8 mouse cellular contexts compared by ENCODE assay signal in genomic region chr12:111434164-111434744, GRCm38 (mm10). TPM values are rescaled to one million over a fixed set of nuclear protein-coding genes. Genes with fewer than 3 reads are reported as not detected.
DNase-seq lines count a peak whose midpoint lies in the region; ATAC-seq and TF ChIP-seq lines count a peak whose summit lies in the region.

No protein-coding gene starts in this region.

- no peaks in the 10 kb centered on the region for H3K9me3 ChIP-seq in heart, embryonic 11.5 days (replicated peaks; ENCODE audit: control insufficient read depth, low read length)

- H3K27me3 ChIP-seq in heart, embryonic 11.5 days (ENCODE audit: control insufficient read depth, insufficient read depth, low read length): peaks cover 38% of the 10 kb centered on the region
- peaks cover 3% of the 10 kb centered on the region; the same call in 1 of the 2 replicates for H3K27me3 ChIP-seq in spleen, adult 2 months (ENCODE audit: control insufficient read depth, insufficient read depth, low read length)

- H3K36me3 ChIP-seq in heart, embryonic 11.5 days (ENCODE audit: control insufficient read depth, insufficient read depth, low read length): no peaks in the 10 kb centered on the region
- H3K36me3 ChIP-seq in spleen, adult 2 months (ENCODE audit: control insufficient read depth, insufficient read depth, low read length): no peaks in the 10 kb centered on the region

- H3K9ac ChIP-seq in heart, embryonic 11.5 days (ENCODE audit: low read depth, low read length): 0 out of 2 replicates have a peak overlapping the region, but pooled peaks have one; percentile 34

- H3K4me3 ChIP-seq in heart, embryonic 11.5 days (ENCODE audit: low read depth, low read length): no peak overlapping the region
- no peak overlapping the region for H3K4me3 ChIP-seq in spleen, adult 2 months (ENCODE audit: extremely low read depth, insufficient read depth, insufficient read length)

- intact Hi-C loops in heart, postnatal 36 days (cut with DNase I): no loop called here

- no peak for DNase-seq in heart, postnatal 36 days
- no peak for DNase-seq in spleen, adult 2 months (ENCODE audit: low read depth in 1 of 2, low spot score in 2 of 2)
- DNase-seq in spleen, postnatal 36 days (ENCODE audit: low spot score in 2 of 2): no peak
- DNase-seq in kidney, postnatal 10 days: peak; percentile 58
- DNase-seq in adrenal gland, postnatal 10 days: no peak
- DNase-seq in layer of hippocampus, adult 9-11 months: no peak
- no peak for DNase-seq in spleen, adult 12 weeks (ENCODE audit: low spot score)

- no peak for ATAC-seq in heart, embryonic 11.5 days (replicated peaks; ENCODE audit: insufficient number of reproducible peaks, low FRiP score, low TSS enrichment)

- H3K4me1 ChIP-seq in heart, embryonic 11.5 days (ENCODE audit: control insufficient read depth, insufficient read depth, low read length): peaks cover 48% of the 10 kb centered on the region
- peaks cover 10% of the 10 kb centered on the region for H3K4me1 ChIP-seq in spleen, adult 2 months (ENCODE audit: control insufficient read depth, insufficient read depth, insufficient read length)

- TF ChIP-seq POLR2A in spleen, adult 2 months (IDR thresholded peaks at IDR 0.05; ENCODE audit: low read depth, low read length): no peak

- H3K27ac ChIP-seq in heart, embryonic 11.5 days (ENCODE audit: low read depth, low read length): peak overlapping the region; percentile 57
- H3K27ac ChIP-seq in spleen, adult 2 months (ENCODE audit: insufficient read depth, low read length): 0 out of 2 replicates have a peak overlapping the region, but pooled peaks have one; percentile 1

- WGBS in heart, embryonic 11.5 days (ENCODE audit: insufficient replicate concordance): 29% methylated on average over 6 of the region's 7 CpGs
- 80% methylated on average over 7 of the region's 7 CpGs for WGBS in spleen, adult 2 months

- peak overlapping the region; percentile 4; the same call in 1 of the 2 replicates for H3K4me2 ChIP-seq in heart, embryonic 11.5 days

- no peak for TF ChIP-seq CTCF in spleen, adult 2 months (IDR thresholded peaks at IDR 0.05; ENCODE audit: extremely low read depth, insufficient read depth, insufficient read length, insufficient replicate concordance)

RNA-seq across cellular contexts. Expression of gene Tnfaip2, which starts 8.0 kb away (rescaled TPM):
- 7.7 and 11.2 TPM in 2 replicates for polyA plus RNA-seq in heart, embryonic 11.5 days (2014; fragmentation: Nextera tagmentation; extraction: Ambion mirVana)
- 10 to 100 TPM; 32.7 to 38.8 TPM for total RNA-seq in heart, postnatal 36 days (2021)
- 46.4 and 51.9 TPM in 2 replicates for polyA plus RNA-seq in spleen, adult 2 months (2012; rRNA removed)
- 10 to 100 TPM; 15.0 to 18.5 TPM for total RNA-seq in adrenal gland, postnatal 10 days (2021)

RNA-seq across cellular contexts. Expression of gene Exoc3l4, which starts 17.4 kb away (rescaled TPM):
- polyA plus RNA-seq in heart, embryonic 11.5 days (2014; fragmentation: Nextera tagmentation; extraction: Ambion mirVana): 11.3 and 11.6 TPM in 2 replicates
- total RNA-seq in heart, postnatal 36 days (2021): 1 to 10 TPM; 2.9 to 3.0 TPM
- 36.2 and 50.4 TPM in 2 replicates for polyA plus RNA-seq in spleen, adult 2 months (2012; rRNA removed)
- 1 to 10 TPM; 5.1 to 6.7 TPM for total RNA-seq in adrenal gland, postnatal 10 days (2021)

RNA-seq across cellular contexts. Expression of gene Lbhd2, which starts 27.6 kb away (rescaled TPM):
- 0.50 TPM in 1 of 2 replicates, not detected in the other for polyA plus RNA-seq in heart, embryonic 11.5 days (2014; fragmentation: Nextera tagmentation; extraction: Ambion mirVana)
- total RNA-seq in heart, postnatal 36 days (2021): not detected
- 2.0 and 3.5 TPM in 2 replicates for polyA plus RNA-seq in spleen, adult 2 months (2012; rRNA removed)
- total RNA-seq in adrenal gland, postnatal 10 days (2021): under 1 TPM in 1 of 2 experiments, not detected in 1; 0.48 TPM

RNA-seq across cellular contexts. Expression of gene Gm266, which starts 51.4 kb away (rescaled TPM):
- 5.5 and 6.2 TPM in 2 replicates for polyA plus RNA-seq in heart, embryonic 11.5 days (2014; fragmentation: Nextera tagmentation; extraction: Ambion mirVana)
- total RNA-seq in heart, postnatal 36 days (2021): under 1 TPM; 0.57 to 0.58 TPM
- polyA plus RNA-seq in spleen, adult 2 months (2012; rRNA removed): 0.64 and 2.2 TPM in 2 replicates
- total RNA-seq in adrenal gland, postnatal 10 days (2021): 1 to 10 TPM; 1.0 to 1.1 TPM

RNA-seq across cellular contexts. Expression of gene Cdc42bpb, which starts 56.7 kb away (rescaled TPM):
- 25.4 and 33.2 TPM in 2 replicates for polyA plus RNA-seq in heart, embryonic 11.5 days (2014; fragmentation: Nextera tagmentation; extraction: Ambion mirVana)
- 10 to 100 TPM; 54.6 to 62.5 TPM for total RNA-seq in heart, postnatal 36 days (2021)
- polyA plus RNA-seq in spleen, adult 2 months (2012; rRNA removed): 78.4 and 91.2 TPM in 2 replicates
- total RNA-seq in adrenal gland, postnatal 10 days (2021): 100 to 1,000 TPM; 103 to 118 TPM
